Mouse (Mus musculus): ENCODE measurements at regions not wholly inside any gene's neighbourhood (a gene's known extent, or its start where the extent isn't known, plus 50 kb on each side); places are given as distances from the start of the nearest gene placed in this dataset.

- no peak for TF ChIP-seq CTCF (IDR thresholded peaks at IDR 0.05)
- WGBS = 32% methylated on average over 17 of the region's 17 CpGs
- no peaks in the 10 kb centered on the region for H3K9me3 ChIP-seq (ENCODE audit: low read length)
- H3K4me3 ChIP-seq (ENCODE audit: low read depth, low read length) = no peak overlapping the region
- peak overlapping the region; percentile 7; the same call in 1 of the 2 replicates for H3K4me2 ChIP-seq (ENCODE audit: low read depth, low read length, poor library complexity, severe bottlenecking)
- no peak overlapping the region for H3K27ac ChIP-seq (ENCODE audit: low read depth, low read length)
- no peaks in the 10 kb centered on the region for H3K36me3 ChIP-seq (ENCODE audit: insufficient read depth, low read length)
- ATAC-seq (ENCODE audit: low FRiP score) (no peak), DNase-seq (ENCODE audit: low spot score) (no peak)
- H3K27me3 ChIP-seq (ENCODE audit: insufficient read depth, low read length) = no peaks in the 10 kb centered on the region
- no peak overlapping the region for H3K9ac ChIP-seq (replicated peaks; ENCODE audit: low read length, poor library complexity, severe bottlenecking)
- no peaks in the 10 kb centered on the region for H3K4me1 ChIP-seq (ENCODE audit: insufficient read depth, low read length)
Observed at GRCm38 (mm10) chr12:12840661-12841384, 100.9 kb downstream of the Mycn start.

- H3K4me2 ChIP-seq (ENCODE audit: low read depth, low read length, poor library complexity, severe bottlenecking) = no peak overlapping the region
- H3K4me3 ChIP-seq (ENCODE audit: low read depth, low read length) = no peak overlapping the region
- H3K27me3 ChIP-seq (ENCODE audit: insufficient read depth, low read length) = no peaks in the 10 kb centered on the region
- no peak overlapping the region for H3K9ac ChIP-seq (replicated peaks; ENCODE audit: low read length, poor library complexity, severe bottlenecking)
- H3K9me3 ChIP-seq (ENCODE audit: low read length) = no peaks in the 10 kb centered on the region
- H3K36me3 ChIP-seq (ENCODE audit: insufficient read depth, low read length) = no peaks in the 10 kb centered on the region
- ATAC-seq (ENCODE audit: low FRiP score) (no peak), DNase-seq (ENCODE audit: low spot score) (no peak)
- no peak overlapping the region for H3K27ac ChIP-seq (ENCODE audit: low read depth, low read length)
- TF ChIP-seq CTCF (IDR thresholded peaks at IDR 0.05) = no peak
- no peaks in the 10 kb centered on the region for H3K4me1 ChIP-seq (ENCODE audit: insufficient read depth, low read length)
- 100% methylated on average over 1 of the region's 1 CpGs for WGBS
Observed at GRCm38 (mm10) chr12:12837775-12838174, 103.9 kb downstream of the Mycn start.

- peak; percentile 72 for ATAC-seq (ENCODE audit: low FRiP score)
Observed at GRCm38 (mm10) chr12:12827821-12828641, 113.7 kb downstream of the Mycn start.

GRCm38 (mm10) chr12:12827379-12827778 is 114.3 kb downstream of the Mycn start:
- no peak for DNase-seq (ENCODE audit: low spot score)
- TF ChIP-seq CTCF (IDR thresholded peaks at IDR 0.05) = no peak
- WGBS = 44% methylated on average over 9 of the region's 9 CpGs
- Histone ChIP-seq H3K4me2 (ENCODE audit: low read depth, low read length, poor library complexity, severe bottlenecking) (no peak overlapping the region), H3K9me3 (ENCODE audit: low read length) (no peaks in the 10 kb centered on the region), H3K27me3 (ENCODE audit: insufficient read depth, low read length) (no peaks in the 10 kb centered on the region), H3K4me3 (ENCODE audit: low read depth, low read length) (no peak overlapping the region), H3K9ac (replicated peaks; ENCODE audit: low read length, poor library complexity, severe bottlenecking) (no peak overlapping the region), H3K4me1 (ENCODE audit: insufficient read depth, low read length) (no peaks in the 10 kb centered on the region), H3K36me3 (ENCODE audit: insufficient read depth, low read length) (no peaks in the 10 kb centered on the region), H3K27ac (ENCODE audit: low read depth, low read length) (peak overlapping the region; percentile 68; the same call in 1 of the 2 replicates)
- ATAC-seq (ENCODE audit: low FRiP score) = peak; percentile 15; the same call in 1 of the 2 replicates

More at GRCm38 (mm10) chr12:12827821-12828641, 113.7 kb downstream of the Mycn start:
- peak; percentile 38 for DNase-seq (ENCODE audit: low spot score)
- no peak overlapping the region for H3K4me2 ChIP-seq (ENCODE audit: low read depth, low read length, poor library complexity, severe bottlenecking)
- no peaks in the 10 kb centered on the region for H3K9me3 ChIP-seq (ENCODE audit: low read length)
- no peak for TF ChIP-seq CTCF (IDR thresholded peaks at IDR 0.05)
- no peak overlapping the region for H3K4me3 ChIP-seq (ENCODE audit: low read depth, low read length)
- no peaks in the 10 kb centered on the region for H3K27me3 ChIP-seq (ENCODE audit: insufficient read depth, low read length)
- H3K36me3 ChIP-seq (ENCODE audit: insufficient read depth, low read length) = no peaks in the 10 kb centered on the region
- WGBS = 33% methylated on average over 13 of the region's 13 CpGs
- peak overlapping the region; percentile 68 for H3K27ac ChIP-seq (ENCODE audit: low read depth, low read length)
- H3K9ac ChIP-seq (replicated peaks; ENCODE audit: low read length, poor library complexity, severe bottlenecking) = no peak overlapping the region
- H3K4me1 ChIP-seq (ENCODE audit: insufficient read depth, low read length) = no peaks in the 10 kb centered on the region

- WGBS = 64% methylated on average over 3 of the region's 3 CpGs
- H3K4me2 ChIP-seq (ENCODE audit: low read depth, low read length, poor library complexity, severe bottlenecking) = no peak overlapping the region
- ATAC-seq (ENCODE audit: low FRiP score) = no peak
- H3K9me3 ChIP-seq (ENCODE audit: low read length) = no peaks in the 10 kb centered on the region
- no peak overlapping the region for H3K9ac ChIP-seq (replicated peaks; ENCODE audit: low read length, poor library complexity, severe bottlenecking)
- H3K36me3 ChIP-seq (ENCODE audit: insufficient read depth, low read length) = no peaks in the 10 kb centered on the region
- H3K27me3 ChIP-seq (ENCODE audit: insufficient read depth, low read length) = no peaks in the 10 kb centered on the region
- no peaks in the 10 kb centered on the region for H3K4me1 ChIP-seq (ENCODE audit: insufficient read depth, low read length)
- DNase-seq (ENCODE audit: low spot score) = no peak
- no peak overlapping the region for H3K4me3 ChIP-seq (ENCODE audit: low read depth, low read length)
- no peak for TF ChIP-seq CTCF (IDR thresholded peaks at IDR 0.05)
- H3K27ac ChIP-seq (ENCODE audit: low read depth, low read length) = no peak overlapping the region
Observed at GRCm38 (mm10) chr12:12826431-12826830, 115.3 kb downstream of the Mycn start.

GRCm38 (mm10) chr12:12825842-12826241 is 115.9 kb downstream of the Mycn start:
- no peaks in the 10 kb centered on the region for H3K4me1 ChIP-seq (ENCODE audit: insufficient read depth, low read length)
- H3K4me2 ChIP-seq (ENCODE audit: low read depth, low read length, poor library complexity, severe bottlenecking) = no peak overlapping the region
- H3K4me3 ChIP-seq (ENCODE audit: low read depth, low read length) = no peak overlapping the region
- no peaks in the 10 kb centered on the region for H3K27me3 ChIP-seq (ENCODE audit: insufficient read depth, low read length)
- no peak overlapping the region for H3K27ac ChIP-seq (ENCODE audit: low read depth, low read length)
- TF ChIP-seq CTCF (IDR thresholded peaks at IDR 0.05) = no peak
- DNase-seq (ENCODE audit: low spot score) (peak; percentile 47), ATAC-seq (ENCODE audit: low FRiP score) (no peak)
- H3K9me3 ChIP-seq (ENCODE audit: low read length) = no peaks in the 10 kb centered on the region
- no peaks in the 10 kb centered on the region for H3K36me3 ChIP-seq (ENCODE audit: insufficient read depth, low read length)
- 87% methylated on average over 5 of the region's 5 CpGs for WGBS
- H3K9ac ChIP-seq (replicated peaks; ENCODE audit: low read length, poor library complexity, severe bottlenecking) = no peak overlapping the region
